Mouse (Mus musculus) gastrocnemius, postnatal 10 days (tissue): ENCODE results near the gene Mllt3. TPM values are rescaled to one million over a fixed set of nuclear protein-coding genes. Genes with fewer than 3 reads are reported as not detected.

ENCODE experiments used
- DNase-seq: peaks from one replicate; pipeline ENCODE4 v3.0.0; 2021; ENCODE audit warnings: mixed read lengths
- total RNA-seq, 2 experiments: library from RNA; stranded (reverse); gene quantifications; 2 replicates each; pipeline ENCODE4 v1.2.3; 2021

The Mllt3 gene
- total RNA-seq, 2 experiments from 2014 or later = 45.7 to 57.1 TPM

GRCm38 (mm10) chr4:87953268-87953667 lies 79.9 kb downstream of the Mllt3 start:
- no peak for DNase-seq

- DNase-seq = no peak
Observed at GRCm38 (mm10) chr4:87949451-87949850, 83.7 kb downstream of the Mllt3 start.

- DNase-seq = no peak
Observed at GRCm38 (mm10) chr4:87944320-87944719, 88.8 kb downstream of the Mllt3 start.

GRCm38 (mm10) chr4:87942921-87943403 lies 90.2 kb downstream of the Mllt3 start:
- DNase-seq = no peak

- no peak for DNase-seq
Observed at GRCm38 (mm10) chr4:87939474-87940154, 93.5 kb downstream of the Mllt3 start.

GRCm38 (mm10) chr4:87936326-87936725 lies 96.8 kb downstream of the Mllt3 start:
- no peak for DNase-seq

- no peak for DNase-seq
Observed at GRCm38 (mm10) chr4:87933701-87934337, 99.3 kb downstream of the Mllt3 start.

GRCm38 (mm10) chr4:87930356-87931245 lies 102.6 kb downstream of the Mllt3 start:
- DNase-seq = no peak

- no peak for DNase-seq
Observed at GRCm38 (mm10) chr4:87928603-87929199, 104.5 kb downstream of the Mllt3 start.

GRCm38 (mm10) chr4:87927354-87927753 lies 105.8 kb downstream of the Mllt3 start:
- no peak for DNase-seq

- no peak for DNase-seq
Observed at GRCm38 (mm10) chr4:87920664-87921063, 112.5 kb downstream of the Mllt3 start.

- DNase-seq = no peak
Observed at GRCm38 (mm10) chr4:87911172-87911994, 121.8 kb downstream of the Mllt3 start.

- DNase-seq = no peak
Observed at GRCm38 (mm10) chr4:87905149-87905771, 127.9 kb downstream of the Mllt3 start.

- no peak for DNase-seq
Observed at GRCm38 (mm10) chr4:87904722-87905121, 128.4 kb downstream of the Mllt3 start.

- DNase-seq = no peak
Observed at GRCm38 (mm10) chr4:87902584-87902983, 130.6 kb downstream of the Mllt3 start.

- no peak for DNase-seq
Observed at GRCm38 (mm10) chr4:87901166-87901565, 132.0 kb downstream of the Mllt3 start.

GRCm38 (mm10) chr4:87893498-87893897 lies 139.7 kb downstream of the Mllt3 start:
- DNase-seq = no peak

- DNase-seq = no peak
Observed at GRCm38 (mm10) chr4:87893012-87893411, 140.2 kb downstream of the Mllt3 start.

GRCm38 (mm10) chr4:87883225-87883875 lies 149.8 kb downstream of the Mllt3 start:
- DNase-seq = no peak

GRCm38 (mm10) chr4:87881995-87882394 lies 151.2 kb downstream of the Mllt3 start:
- DNase-seq = no peak
